Mouse (Mus musculus) MEL (cell line): Measurements from ENCODE around the gene Scyl2. TPM values are rescaled to one million over a fixed set of nuclear protein-coding genes. Genes with fewer than 3 reads are reported as not detected.

ENCODE experiments used
- DNase-seq: peaks from one replicate; pipeline ENCODE4 v3.0.0; 2011; ENCODE audit warnings: low read depth, low spot score
- H3K27ac ChIP-seq: 2 replicates; pipeline ENCODE4 v1.5.1; 2012; ENCODE audit warnings: low read depth, mild to moderate bottlenecking, control low read depth, low read length, moderate library complexity; ENCODE audit not compliant: control insufficient read depth
- H3K27me3 ChIP-seq, 2 experiments: fragments of 150-350 bp in 1 of 2; sonication (generic) in 1 of 2; 2 replicates each; pipeline ENCODE4 v1.6.1; 2012; ENCODE audit warnings: low read length in 2 of 2, mild to moderate bottlenecking in 2 of 2, improper control_type of control experiment in 1 of 2, moderate library complexity in 1 of 2; ENCODE audit not compliant: insufficient read depth in 2 of 2, control insufficient read depth in 1 of 2
- H3K36me3 ChIP-seq, 2 experiments: 2 replicates each; pipeline ENCODE4 v1.6.1; 2012 to 2014; ENCODE audit warnings: low read length in 2 of 2, improper control_type of control experiment in 1 of 2, inconsistent platforms in 1 of 2, mild to moderate bottlenecking in 1 of 2; ENCODE audit not compliant: insufficient read depth in 2 of 2, control insufficient read depth in 1 of 2
- H3K4me1 ChIP-seq, 2 experiments: fragments of 150-350 bp in 1 of 2; sonication (generic) in 1 of 2; 2 replicates each; pipeline ENCODE4 v1.6.1; 2012; ENCODE audit warnings: low read length in 2 of 2, improper control_type of control experiment in 1 of 2, mild to moderate bottlenecking in 1 of 2; ENCODE audit not compliant: insufficient read depth in 2 of 2, control insufficient read depth in 1 of 2
- H3K4me3 ChIP-seq, 2 experiments: fragments of 150-350 bp in 1 of 2; sonication (generic) in 1 of 2; 2 replicates each; pipeline ENCODE4 v1.5.1; 2012; ENCODE audit warnings: low read depth in 2 of 2, low read length in 2 of 2, mild to moderate bottlenecking in 2 of 2, moderate library complexity in 2 of 2, control low read depth in 1 of 2, improper control_type of control experiment in 1 of 2; ENCODE audit not compliant: control insufficient read depth in 1 of 2, insufficient read depth in 1 of 2
- H3K79me2 ChIP-seq: 2 replicates; pipeline ENCODE4 v1.6.1; 2012; ENCODE audit warnings: mild to moderate bottlenecking, low read length, moderate library complexity; ENCODE audit not compliant: control insufficient read depth, poor library complexity, insufficient read depth
- H3K9ac ChIP-seq: 2 replicates; pipeline ENCODE4 v1.6.1; 2012; ENCODE audit warnings: low read depth, mild to moderate bottlenecking, control low read depth, low read length, moderate library complexity; ENCODE audit not compliant: control insufficient read depth, poor library complexity, severe bottlenecking
- H3K9me3 ChIP-seq: fragments of 150-350 bp; sonication (generic); replicated peaks from 2 replicates; pipeline ENCODE4 v1.6.1; 2012; ENCODE audit warnings: mild to moderate bottlenecking, low read length, improper control_type of control experiment, moderate library complexity; ENCODE audit not compliant: insufficient read depth
- BHLHE40 ChIP-seq: IDR thresholded peaks from 2 replicates; pipeline ENCODE4 v1.6.1; 2012; ENCODE audit warnings: low read depth, mild to moderate bottlenecking, inconsistent platforms, low read length, improper control_type of control experiment, borderline replicate concordance
- CHD1 ChIP-seq: IDR thresholded peaks from 2 replicates; pipeline ENCODE4 v1.6.1; 2012; ENCODE audit warnings: low read depth, mild to moderate bottlenecking, inconsistent platforms, low read length, improper control_type of control experiment
- CHD2 ChIP-seq: IDR thresholded peaks from 2 replicates; pipeline ENCODE4 v1.6.1; 2011; ENCODE audit warnings: low read length, improper control_type of control experiment
- ELF1 ChIP-seq: IDR thresholded peaks from 2 replicates; pipeline ENCODE4 v1.6.1; 2014; ENCODE audit warnings: low read depth, mild to moderate bottlenecking, inconsistent platforms, low read length, improper control_type of control experiment, moderate library complexity
- EP300 ChIP-seq, 2 experiments: IDR thresholded peaks; 2 replicates each; pipeline ENCODE4 v1.6.1; 2011; ENCODE audit warnings: improper control_type of control experiment in 2 of 2, low read length in 2 of 2, low read depth in 1 of 2, mild to moderate bottlenecking in 1 of 2
- ETS1 ChIP-seq: IDR thresholded peaks from 2 replicates; pipeline ENCODE4 v1.6.1; 2012; ENCODE audit warnings: low read depth, mild to moderate bottlenecking, inconsistent platforms, low read length, improper control_type of control experiment, moderate library complexity
- HCFC1 ChIP-seq: IDR thresholded peaks from 2 replicates; pipeline ENCODE4 v1.6.1; 2012; ENCODE audit warnings: low read depth, mild to moderate bottlenecking, inconsistent platforms, low read length, improper control_type of control experiment, moderate library complexity
- JUND ChIP-seq: IDR thresholded peaks from 2 replicates; pipeline ENCODE4 v1.6.1; 2011; ENCODE audit warnings: low read depth, mild to moderate bottlenecking, improper control_type of control experiment, low read length
- KAT2A ChIP-seq: conservative IDR thresholded peaks from 2 replicates; pipeline ENCODE4 v1.6.1; 2012; ENCODE audit warnings: low read depth, low read length, improper control_type of control experiment, inconsistent platforms
- MAX ChIP-seq: IDR thresholded peaks from 2 replicates; pipeline ENCODE4 v1.6.1; 2011; ENCODE audit warnings: low read length, improper control_type of control experiment
- MAZ ChIP-seq: IDR thresholded peaks from 2 replicates; pipeline ENCODE4 v1.6.1; 2012; ENCODE audit warnings: low read depth, mild to moderate bottlenecking, inconsistent platforms, low read length, improper control_type of control experiment
- MXI1 ChIP-seq: IDR thresholded peaks from 2 replicates; pipeline ENCODE4 v1.6.1; 2011; ENCODE audit warnings: mild to moderate bottlenecking, low read depth, low read length, improper control_type of control experiment
- MYB ChIP-seq: IDR thresholded peaks from 2 replicates; pipeline ENCODE4 v1.6.1; 2011; ENCODE audit warnings: mild to moderate bottlenecking, low read depth, low read length, improper control_type of control experiment
- MYC ChIP-seq: IDR thresholded peaks from 2 replicates; pipeline ENCODE4 v1.6.1; 2011; ENCODE audit warnings: low read depth, mild to moderate bottlenecking, low read length, improper control_type of control experiment, moderate library complexity
- NELFE ChIP-seq: IDR thresholded peaks from 2 replicates; pipeline ENCODE4 v1.6.1; 2011; ENCODE audit warnings: low read depth, low read length, improper control_type of control experiment
- NRF1 ChIP-seq: IDR thresholded peaks from 2 replicates; pipeline ENCODE4 v1.6.1; 2014; ENCODE audit warnings: low read depth, mild to moderate bottlenecking, inconsistent platforms, low read length, improper control_type of control experiment, moderate library complexity; ENCODE audit not compliant: poor library complexity, insufficient read depth, severe bottlenecking
- POLR2A ChIP-seq, 2 experiments: IDR thresholded peaks; 2 replicates each; pipeline ENCODE4 v1.6.1; 2011 to 2012; ENCODE audit warnings: low read length in 2 of 2, mild to moderate bottlenecking in 2 of 2, control low read depth in 1 of 2, improper control_type of control experiment in 1 of 2, low read depth in 1 of 2, moderate library complexity in 1 of 2; ENCODE audit not compliant: control insufficient read depth in 1 of 2, insufficient read depth in 1 of 2, poor library complexity in 1 of 2
- POLR2AphosphoS5 ChIP-seq: IDR thresholded peaks from 2 replicates; pipeline ENCODE4 v1.6.1; 2012; ENCODE audit warnings: low read depth, borderline replicate concordance, mild to moderate bottlenecking, inconsistent platforms, low read length, moderate library complexity, mixed read lengths
- RAD21 ChIP-seq: IDR thresholded peaks from 2 replicates; pipeline ENCODE4 v1.6.1; 2011; ENCODE audit warnings: mild to moderate bottlenecking, low read depth, low read length, improper control_type of control experiment
- RCOR1 ChIP-seq: IDR thresholded peaks from 2 replicates; pipeline ENCODE4 v1.6.1; 2012; ENCODE audit warnings: low read depth, mild to moderate bottlenecking, inconsistent platforms, low read length, improper control_type of control experiment
- SIN3A ChIP-seq: IDR thresholded peaks from 2 replicates; pipeline ENCODE4 v1.6.1; 2012; ENCODE audit warnings: low read length, improper control_type of control experiment, inconsistent platforms
- SMC3 ChIP-seq: IDR thresholded peaks from 2 replicates; pipeline ENCODE4 v1.6.1; 2011; ENCODE audit warnings: low read depth, low read length, improper control_type of control experiment
- TBP ChIP-seq: IDR thresholded peaks from 2 replicates; pipeline ENCODE4 v1.8.0; 2011; ENCODE audit warnings: low read depth, low read length, improper control_type of control experiment
- TCF12 ChIP-seq: IDR thresholded peaks from 2 replicates; pipeline ENCODE4 v1.6.1; 2014; ENCODE audit warnings: low read depth, mild to moderate bottlenecking, inconsistent platforms, low read length, improper control_type of control experiment, moderate library complexity
- UBTF ChIP-seq: IDR thresholded peaks from 2 replicates; pipeline ENCODE4 v1.6.1; 2012; ENCODE audit warnings: low read depth, mild to moderate bottlenecking, inconsistent platforms, low read length, improper control_type of control experiment, moderate library complexity, borderline replicate concordance; ENCODE audit not compliant: insufficient read depth
- USF2 ChIP-seq, 2 experiments: IDR thresholded peaks; 2 replicates each; pipeline ENCODE4 v1.6.1; 2011 to 2012; ENCODE audit warnings: improper control_type of control experiment in 2 of 2, low read length in 2 of 2, borderline replicate concordance in 1 of 2, inconsistent platforms in 1 of 2, low read depth in 1 of 2, mild to moderate bottlenecking in 1 of 2; ENCODE audit not compliant: insufficient read depth in 1 of 2
- ZMIZ1 ChIP-seq: IDR thresholded peaks from 2 replicates; pipeline ENCODE4 v1.6.1; 2012; ENCODE audit warnings: low read depth, mild to moderate bottlenecking, inconsistent platforms, low read length, improper control_type of control experiment, moderate library complexity
- ZNF384 ChIP-seq: IDR thresholded peaks from 2 replicates; pipeline ENCODE4 v1.6.1; 2012; ENCODE audit warnings: low read depth, mild to moderate bottlenecking, inconsistent platforms, low read length, improper control_type of control experiment
- polyA plus RNA-seq, 2 experiments: library from polyadenylated mRNA; stranded (reverse) in 1 of 2; unstranded in 1 of 2; fragments of >175 nt in 1 of 2; fragments of >200 nt in 1 of 2; gene quantifications; 2 replicates each; pipeline versions ENCODE4 v1.2.1 to v1.2.4; 2012; ENCODE audit warnings: low replicate concordance in 2 of 2, low read depth in 1 of 2; ENCODE audit not compliant: insufficient read length in 2 of 2, insufficient read depth in 1 of 2, missing spikeins in 1 of 2
- total RNA-seq: library from RNA; depleted of rRNA; stranded (reverse); fragments of 300-350 nt; gene quantifications from 2 replicates; pipeline ENCODE4 v1.2.3, GENCODE M21; 2012

The Scyl2 gene
- total and polyA plus RNA-seq, 3 experiments: 19.8 to 27.9 TPM; not detected in 1

GRCm38 (mm10) chr10:89695194-89695911, 9.3 kb upstream of the Scyl2 start (continued):
- TF ChIP-seq JUND (no peak), MAX (no peak), POLR2A (IDR thresholded peaks at IDR 0.05; ENCODE audit: control insufficient read depth in 1 of 2, insufficient read depth in 1 of 2, low read depth in 1 of 2, low read length in 2 of 2, poor library complexity in 1 of 2) (peak in 1 of 2 experiments; percentile 82; a peak in 2 of 4 replicates), MYB (no peak)

- peaks cover 9 to 19% of the 10 kb centered on the region in 2 experiments for H3K4me1 ChIP-seq
- no peak overlapping the region for H3K9ac ChIP-seq
- no peak overlapping the region for H3K4me3 ChIP-seq
- H3K36me3 ChIP-seq: peaks cover 0 to 23% of the 10 kb centered on the region in 2 experiments; a peak in 2 of 4 replicates
- no peak for TF ChIP-seq CHD2
- no peak for TF ChIP-seq POLR2AphosphoS5
- TF ChIP-seq TBP: no peak
- H3K27me3 ChIP-seq: no peaks in the 10 kb centered on the region
- H3K9me3 ChIP-seq: no peaks in the 10 kb centered on the region
- H3K27ac ChIP-seq: no peak overlapping the region
- DNase-seq: no peak
- peaks cover 12% of the 10 kb centered on the region for H3K79me2 ChIP-seq
Observed at GRCm38 (mm10) chr10:89690021-89690420, 3.9 kb upstream of the Scyl2 start.

DNA sequence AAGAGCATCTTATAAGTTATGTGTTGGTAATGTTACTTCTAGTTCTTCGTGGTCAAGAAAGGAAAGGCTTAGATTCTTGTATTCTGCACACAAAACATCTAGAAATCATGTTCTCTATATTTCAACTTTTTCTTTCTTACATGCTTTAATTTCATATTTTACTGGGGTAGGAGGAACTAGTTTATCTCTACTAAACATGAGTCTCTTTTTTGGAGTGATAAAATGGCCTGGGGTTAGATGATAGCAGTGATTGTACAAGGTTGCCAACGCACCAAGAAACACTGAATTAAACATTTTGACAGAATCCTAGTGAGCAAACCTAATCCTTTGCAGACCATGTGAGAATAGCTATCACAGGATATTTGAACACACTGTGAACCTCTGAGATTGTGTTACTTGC, 1.4 kb upstream of the Scyl2 start:
- peak; percentile 49 for DNase-seq
- Histone ChIP-seq H3K79me2 (peaks cover 33% of the 10 kb centered on the region), H3K27ac (no peak overlapping the region), H3K4me1 (peaks cover 18 to 28% of the 10 kb centered on the region in 2 experiments), H3K9ac (no peak overlapping the region), H3K36me3 (peaks cover 0 to 23% of the 10 kb centered on the region in 2 experiments; a peak in 2 of 4 replicates), H3K4me3 (no peak overlapping the region), H3K9me3 (no peaks in the 10 kb centered on the region), H3K27me3 (no peaks in the 10 kb centered on the region)
- TF ChIP-seq CHD2 (no peak), SMC3 (no peak), CHD1 (no peak), MYC (no peak), ELF1 (no peak), USF2 (IDR thresholded peaks at IDR 0.05; ENCODE audit: borderline replicate concordance in 1 of 2, insufficient read depth in 1 of 2, low read depth in 1 of 2, low read length in 2 of 2) (no peak), ETS1 (peak; percentile 59; the same call in 1 of the 2 replicates), NRF1 (no peak), EP300 (IDR thresholded peaks at IDR 0.05; ENCODE audit: low read depth in 1 of 2, low read length in 2 of 2) (peak; percentile 71 to 86), NELFE (no peak), ZMIZ1 (no peak), SIN3A (no peak), TCF12 (peak; percentile 98), RCOR1 (peak; percentile 98), UBTF (no peak), MXI1 (no peak), HCFC1 (no peak), MAZ (no peak), POLR2AphosphoS5 (no peak), KAT2A (no peak), BHLHE40 (no peak), POLR2A (IDR thresholded peaks at IDR 0.05; ENCODE audit: control insufficient read depth in 1 of 2, insufficient read depth in 1 of 2, low read depth in 1 of 2, low read length in 2 of 2, poor library complexity in 1 of 2) (no peak), RAD21 (no peak), ZNF384 (no peak)
